Mouse (Mus musculus): Measurements from ENCODE around the gene Mettl9.

Gene Mettl9

DNA sequence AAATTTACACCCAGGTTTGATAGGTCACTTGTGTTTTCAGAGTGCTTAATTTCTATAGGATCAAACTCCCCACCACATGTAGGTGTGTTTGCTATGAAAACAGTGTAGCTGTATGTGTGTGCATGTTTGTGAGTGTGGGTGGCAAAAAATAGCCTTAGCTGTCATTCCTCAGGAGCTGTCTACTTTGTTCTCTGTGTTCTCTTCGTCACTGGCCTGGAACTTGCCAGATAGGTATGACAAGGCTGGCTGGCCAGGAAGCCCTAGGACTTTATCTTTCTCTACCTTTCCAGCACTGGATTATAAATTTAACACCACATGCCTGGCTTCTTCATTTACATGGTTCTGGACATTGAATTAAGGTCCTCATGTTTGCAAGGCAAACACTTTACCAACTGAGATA lies 10.0 kb downstream of the Mettl9 start:
- no peak for DNase-seq (ENCODE audit: low read depth in 2 of 2, low spot score in 2 of 2)

- DNase-seq (ENCODE audit: low read depth in 2 of 2, low spot score in 2 of 2), result no peak
Measured at GRCm38 (mm10) chr7:121045671-121046453, 11.6 kb downstream of the Mettl9 start.

DNA sequence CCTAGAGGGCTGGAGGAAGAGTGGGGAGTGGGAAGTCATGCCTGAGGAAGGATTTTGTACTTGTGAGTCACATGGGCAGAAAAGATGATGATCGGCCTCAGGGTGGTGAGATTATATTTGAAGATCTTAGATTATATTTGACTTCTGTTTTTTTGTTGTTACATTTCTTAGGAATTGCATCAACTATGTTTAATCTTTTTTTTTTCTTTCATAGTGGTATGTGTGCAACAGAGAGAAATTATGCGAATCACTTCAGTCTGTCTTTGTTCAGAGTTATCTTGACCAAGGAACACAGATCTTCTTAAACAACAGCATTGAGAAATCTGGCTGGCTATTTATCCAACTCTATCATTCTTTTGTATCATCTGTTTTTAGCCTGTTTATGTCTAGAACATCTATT lies 13.4 kb downstream of the Mettl9 start:
- no peak for DNase-seq (ENCODE audit: low read depth in 2 of 2, low spot score in 2 of 2)

DNA sequence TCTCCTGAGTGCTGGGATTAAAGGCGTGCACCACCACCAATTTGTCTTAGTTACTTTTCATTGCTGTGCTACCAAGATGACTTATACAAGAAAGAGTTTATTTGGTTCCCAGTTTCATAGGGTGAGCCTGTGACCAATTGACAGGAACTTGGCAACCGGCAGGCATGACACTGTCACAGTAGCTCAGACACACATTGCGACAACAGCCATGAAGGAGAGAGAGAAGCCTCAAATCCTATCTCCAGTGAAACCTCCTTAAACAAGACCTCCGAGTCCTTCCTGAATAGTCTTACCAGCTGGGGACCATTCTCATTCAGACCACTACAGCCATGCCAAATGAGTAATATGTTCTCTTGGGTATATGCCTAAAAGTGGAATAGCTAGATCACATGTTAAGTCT lies 18.8 kb downstream of the Mettl9 start:
- no peak for DNase-seq (ENCODE audit: low read depth in 2 of 2, low spot score in 2 of 2)

DNA sequence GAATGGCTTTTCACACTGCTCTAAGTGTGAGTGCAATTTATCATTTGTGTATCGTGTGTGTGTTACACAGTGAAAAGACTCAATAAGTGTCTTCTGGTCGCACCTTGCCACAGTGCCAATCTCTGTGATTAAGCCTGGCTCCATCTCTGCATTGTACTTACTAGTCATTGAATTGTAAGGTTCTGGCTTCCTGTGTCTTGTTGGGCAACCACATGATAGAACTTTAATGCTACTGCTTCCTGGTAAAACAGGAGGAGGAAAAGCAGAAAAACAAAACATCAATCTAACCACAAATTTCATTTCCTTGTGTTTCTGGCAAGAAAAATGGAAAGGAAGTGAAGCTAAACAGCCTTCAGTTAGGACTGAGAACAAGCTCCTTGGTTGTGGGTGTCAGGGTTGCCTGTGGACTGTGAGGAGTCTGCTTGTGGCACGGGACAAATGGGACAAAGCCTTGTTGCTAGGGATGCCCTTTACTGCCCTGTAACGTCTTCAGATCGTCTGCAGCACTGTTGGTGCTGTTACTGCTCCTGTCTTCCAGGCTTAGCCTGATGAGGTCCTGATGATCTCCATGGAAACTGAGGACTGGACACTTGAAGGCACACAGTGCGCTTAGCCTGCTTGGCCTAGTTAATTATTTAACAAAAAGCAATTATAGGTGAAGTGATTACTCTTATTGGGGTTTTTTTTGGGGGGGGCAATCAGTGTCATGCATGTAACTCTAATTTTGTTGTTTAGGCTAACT lies 25.4 kb downstream of the Mettl9 start:
- peak; percentile 18 to 46 for DNase-seq (ENCODE audit: low read depth in 2 of 2, low spot score in 2 of 2)

DNA sequence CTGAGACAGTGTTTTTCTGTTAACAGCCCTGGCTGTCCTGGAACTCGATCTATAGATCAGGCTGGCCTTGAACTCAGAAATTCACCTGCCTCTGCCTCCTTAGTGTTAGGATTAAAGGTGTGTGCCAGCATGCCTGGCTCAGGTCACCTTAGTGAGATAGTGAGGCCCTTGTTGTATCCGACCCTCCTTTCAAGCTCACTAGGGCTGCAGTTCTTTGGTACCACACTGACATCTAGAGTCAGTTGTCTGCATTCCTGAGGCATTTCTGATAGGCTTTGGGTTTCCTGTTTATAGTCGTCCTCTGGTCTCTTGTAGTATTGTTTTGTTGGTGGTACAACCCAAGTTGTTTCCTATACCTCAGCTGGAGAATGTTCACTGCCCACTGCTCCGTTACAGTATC lies 30.1 kb downstream of the Mettl9 start:
- peak; percentile 46 to 54 for DNase-seq (ENCODE audit: low read depth in 2 of 2, low spot score in 2 of 2)

GRCm38 (mm10) chr7:121071276-121071675 lies 37.0 kb downstream of the Mettl9 start:
- no peak for DNase-seq (ENCODE audit: low read depth in 2 of 2, low spot score in 2 of 2)

DNA sequence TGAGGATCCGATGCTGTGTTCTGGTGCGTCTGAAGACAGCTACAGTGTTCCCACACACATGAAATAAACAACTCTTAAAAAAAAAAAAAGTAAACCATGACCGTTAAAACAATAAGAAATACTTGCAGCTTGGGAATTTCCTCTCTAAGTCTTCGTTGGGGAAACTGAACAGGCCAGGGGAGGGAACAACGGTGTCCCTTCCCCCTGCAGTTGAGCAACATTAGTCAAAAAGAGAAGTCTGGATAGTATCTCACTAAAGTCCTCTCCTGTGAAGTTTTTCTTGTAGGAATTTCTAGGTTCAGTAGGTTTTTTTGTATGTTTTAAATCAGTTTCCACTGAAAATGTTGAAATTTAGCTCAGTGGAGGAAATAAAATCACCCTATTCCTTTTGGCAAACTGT lies 38.3 kb downstream of the Mettl9 start:
- no peak for DNase-seq (ENCODE audit: low read depth in 2 of 2, low spot score in 2 of 2)

DNA sequence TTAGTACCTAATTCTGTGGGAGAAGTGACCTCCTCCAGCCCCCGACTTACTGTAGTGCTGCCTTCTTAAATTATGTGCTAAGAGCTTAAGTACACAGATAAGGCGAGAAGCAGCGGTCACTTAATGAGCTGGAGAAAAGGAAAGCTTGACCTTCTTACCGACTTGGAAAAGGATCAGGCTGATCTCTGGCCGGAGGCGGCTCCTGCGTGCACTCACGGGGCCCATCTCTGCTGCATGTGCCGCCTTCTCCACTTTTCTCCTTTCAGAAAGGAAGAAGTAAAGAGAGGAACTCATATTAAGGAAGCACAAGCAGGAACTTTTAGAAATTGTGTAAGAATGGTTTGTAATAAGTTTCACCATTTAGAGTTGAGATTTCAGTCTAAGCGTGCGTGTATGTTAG lies 40.0 kb downstream of the Mettl9 start, which contains the start of gene Igsf6:
Igsf6 (minus strand) TSS at position 292 of the 400 bp plus-strand sequence.
- no peak for DNase-seq (ENCODE audit: low read depth in 2 of 2, low spot score in 2 of 2)

DNA sequence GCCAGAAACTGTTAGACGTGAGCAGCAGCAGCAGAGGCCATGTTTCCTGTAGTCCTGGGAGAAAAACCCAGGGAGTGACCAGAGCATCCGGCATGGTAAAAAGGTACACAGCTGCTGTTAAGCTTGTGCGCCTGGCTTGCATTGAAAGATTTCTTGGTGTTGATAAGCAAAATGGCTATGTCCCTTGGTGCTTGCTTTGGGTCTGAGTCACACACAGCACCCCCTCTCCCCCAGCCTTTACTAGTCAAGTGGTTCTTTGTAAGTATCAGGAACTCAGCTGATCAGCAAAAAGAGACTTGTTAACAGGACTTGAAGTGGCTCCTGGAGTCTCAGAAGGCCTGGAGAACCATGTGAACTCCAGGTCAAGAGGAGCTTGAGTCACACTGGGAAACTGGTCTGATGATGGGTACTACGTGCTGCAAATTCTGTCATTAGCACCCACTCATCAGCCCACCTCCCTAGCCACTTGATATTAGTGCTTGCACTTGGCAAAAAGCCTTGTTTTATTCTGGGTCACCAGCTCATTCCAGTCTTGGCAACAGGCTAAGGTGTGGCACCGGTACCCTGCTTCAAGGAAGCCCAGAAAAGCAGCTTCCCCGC lies 40.7 kb downstream of the Mettl9 start:
- no peak for DNase-seq (ENCODE audit: low read depth in 2 of 2, low spot score in 2 of 2)

- no peak for DNase-seq (ENCODE audit: low read depth in 2 of 2, low spot score in 2 of 2)
Measured at GRCm38 (mm10) chr7:121075416-121075815, 41.2 kb downstream of the Mettl9 start.

GRCm38 (mm10) chr7:121077311-121077710 lies 43.1 kb downstream of the Mettl9 start:
- DNase-seq (ENCODE audit: low read depth in 2 of 2, low spot score in 2 of 2), result no peak

DNA sequence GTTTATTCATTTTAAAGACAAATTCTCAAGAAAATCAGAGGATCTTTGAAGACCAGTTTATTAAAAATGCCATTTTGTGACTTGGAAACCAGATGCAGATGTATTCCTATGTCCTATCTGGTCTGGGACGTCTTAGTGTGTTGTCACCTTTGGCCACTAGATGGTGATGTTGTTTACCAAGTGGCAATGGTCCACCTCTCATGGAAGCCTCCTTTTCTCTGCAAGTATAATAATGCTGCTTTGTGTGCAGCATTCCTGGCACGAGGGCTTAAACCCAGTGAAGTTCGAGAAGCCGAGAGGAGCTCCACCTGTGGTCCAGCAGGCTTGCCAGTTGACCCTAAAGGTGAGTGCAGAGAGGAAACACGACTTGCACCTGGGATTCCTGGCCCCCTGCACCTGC lies 43.6 kb downstream of the Mettl9 start:
- peak; percentile 14 to 45 for DNase-seq (ENCODE audit: low read depth in 2 of 2, low spot score in 2 of 2)

- no peak for DNase-seq (ENCODE audit: low read depth in 2 of 2, low spot score in 2 of 2)
Measured at GRCm38 (mm10) chr7:121081350-121081749, 47.1 kb downstream of the Mettl9 start, which contains the start of gene Otoa. Gene Otoa (plus strand): TSS chr7:121081650.

GRCm38 (mm10) chr7:121081816-121082215 lies 47.6 kb downstream of the Mettl9 start:
- DNase-seq (ENCODE audit: low read depth in 2 of 2, low spot score in 2 of 2), result no peak

GRCm38 (mm10) chr7:121082949-121083513 lies 48.8 kb downstream of the Mettl9 start:
- DNase-seq (ENCODE audit: low read depth in 2 of 2, low spot score in 2 of 2), result no peak

DNA sequence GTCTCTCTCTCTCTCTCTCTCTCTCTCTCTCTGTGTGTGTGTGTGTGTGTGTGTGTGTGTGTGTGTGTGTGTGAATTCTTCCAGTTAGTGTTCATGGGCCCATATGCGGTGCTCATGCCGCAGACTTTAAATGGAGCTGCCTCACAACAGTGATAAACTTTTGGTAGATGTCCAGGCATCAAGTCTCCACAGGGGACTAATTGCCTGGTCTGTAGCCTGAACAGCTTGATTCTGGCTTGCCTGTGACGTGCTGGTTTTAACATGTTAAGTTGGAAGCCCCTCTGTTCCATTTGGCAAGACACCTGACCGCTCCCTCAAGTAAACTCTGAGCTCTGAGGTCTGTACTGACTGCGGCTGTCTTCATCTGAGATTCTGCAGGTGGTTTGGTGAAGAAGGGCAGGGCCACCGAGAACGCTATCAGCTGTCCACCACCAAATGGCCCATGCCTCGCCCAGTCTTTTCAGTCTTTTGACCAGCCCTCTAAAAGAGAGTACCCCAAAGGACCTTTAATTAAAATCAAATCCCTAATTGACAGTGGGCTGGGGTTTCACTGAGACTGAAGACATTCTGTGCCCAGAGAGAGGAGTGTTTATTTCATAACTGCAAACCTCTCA lies 50.7 kb downstream of the Mettl9 start:
- DNase-seq (ENCODE audit: low read depth in 2 of 2, low spot score in 2 of 2), result no peak

DNA sequence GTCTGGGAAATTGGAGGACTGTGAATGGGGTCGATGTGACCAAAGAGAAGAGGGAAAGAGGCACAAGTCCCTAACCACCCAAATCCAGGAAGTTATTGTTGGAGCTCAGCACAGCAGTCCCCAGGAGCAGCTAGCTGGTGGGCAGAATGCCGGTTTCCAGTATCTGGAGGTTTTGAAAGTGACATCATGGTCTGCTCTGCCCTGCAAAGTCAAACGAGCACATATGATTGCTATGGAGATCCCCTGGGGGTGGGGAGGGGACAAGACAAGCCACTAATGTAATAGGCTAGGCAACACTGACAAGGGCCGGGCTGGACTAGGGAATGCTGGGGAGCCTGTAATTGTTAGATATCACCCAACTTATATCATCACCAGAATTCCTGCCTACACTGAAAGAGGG lies 51.3 kb downstream of the Mettl9 start:
- DNase-seq (ENCODE audit: low read depth in 2 of 2, low spot score in 2 of 2), result no peak

- no peak for DNase-seq (ENCODE audit: low read depth in 2 of 2, low spot score in 2 of 2)
Measured at GRCm38 (mm10) chr7:121088745-121089144, 54.5 kb downstream of the Mettl9 start.

- DNase-seq (ENCODE audit: low read depth in 2 of 2, low spot score in 2 of 2), result no peak
Measured at GRCm38 (mm10) chr7:121090748-121091147, 56.5 kb downstream of the Mettl9 start.

GRCm38 (mm10) chr7:121093026-121093425 lies 58.8 kb downstream of the Mettl9 start:
- no peak for DNase-seq (ENCODE audit: low read depth in 2 of 2, low spot score in 2 of 2)

Data from CD8-positive naive resting alpha-beta T cell, adult 2 months (primary cell).